Mouse (Mus musculus) C2C12 (cell line): ENCODE results near the gene Sart1.

Experiments
- CEBPB ChIP-seq: IDR thresholded peaks from one replicate; pipeline ENCODE4 v1.6.1; 2011; ENCODE audit warnings: low read depth, mild to moderate bottlenecking, control low read depth, moderate library complexity
- CTCF ChIP-seq: IDR thresholded peaks from one replicate; pipeline ENCODE4 v1.5.1; 2011; ENCODE audit not compliant: control insufficient read depth, insufficient read depth, insufficient read length
- FOSL1 ChIP-seq: IDR thresholded peaks from one replicate; pipeline ENCODE4 v1.8.0; 2011; ENCODE audit warnings: mild to moderate bottlenecking, low read length; ENCODE audit not compliant: poor library complexity, insufficient read depth, severe bottlenecking
- MAX ChIP-seq: IDR thresholded peaks from one replicate; pipeline ENCODE4 v1.6.1; 2011; ENCODE audit warnings: mild to moderate bottlenecking, control low read depth
- MYOD1 ChIP-seq: IDR thresholded peaks from one replicate; pipeline ENCODE4 v1.6.1; 2011; ENCODE audit warnings: low read depth; ENCODE audit not compliant: control insufficient read depth, insufficient read length
- MYOG ChIP-seq: IDR thresholded peaks from one replicate; pipeline ENCODE4 v1.6.1; 2011; ENCODE audit not compliant: control insufficient read depth, insufficient read length; ENCODE audit errors: extremely low read depth
- USF1 ChIP-seq: IDR thresholded peaks from one replicate; pipeline ENCODE4 v1.6.1; 2011; ENCODE audit warnings: low read depth, mild to moderate bottlenecking, control low read depth, moderate library complexity

DNA sequence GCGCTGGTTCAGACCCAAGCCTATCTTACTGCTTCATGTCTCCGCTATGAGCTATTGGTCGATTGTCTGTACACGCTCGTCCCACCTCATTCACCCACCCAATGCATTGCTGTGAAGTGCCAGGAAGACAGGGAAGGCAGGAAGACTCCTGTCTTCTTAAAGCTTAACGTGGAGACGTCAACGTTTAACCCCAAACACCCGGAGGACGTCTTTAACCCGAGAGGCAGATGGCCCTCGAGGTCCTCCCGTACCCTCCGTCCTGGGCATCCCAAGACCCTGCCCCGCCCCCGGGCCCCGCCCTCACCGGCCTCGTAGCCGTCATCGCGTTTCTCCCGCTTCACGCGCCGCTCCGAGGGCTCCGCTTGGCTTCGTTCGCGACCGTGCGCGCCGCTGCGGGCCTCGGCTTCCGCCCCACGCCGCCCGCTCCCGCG lies 477 bp downstream of the Sart1 start:
- TF ChIP-seq MAX (no peak), CTCF (no peak), MYOG (no peak), MYOD1 (no peak), USF1 (no peak), CEBPB (no peak), FOSL1 (no peak)
